Mouse (Mus musculus): ENCODE measurements around the gene B4galt1. TPM values are rescaled to one million over a fixed set of nuclear protein-coding genes. Genes with fewer than 3 reads are reported as not detected.

The B4galt1 gene
- polyA plus RNA-seq, 1 experiment from 2014 or later: 8.6 TPM

DNA sequence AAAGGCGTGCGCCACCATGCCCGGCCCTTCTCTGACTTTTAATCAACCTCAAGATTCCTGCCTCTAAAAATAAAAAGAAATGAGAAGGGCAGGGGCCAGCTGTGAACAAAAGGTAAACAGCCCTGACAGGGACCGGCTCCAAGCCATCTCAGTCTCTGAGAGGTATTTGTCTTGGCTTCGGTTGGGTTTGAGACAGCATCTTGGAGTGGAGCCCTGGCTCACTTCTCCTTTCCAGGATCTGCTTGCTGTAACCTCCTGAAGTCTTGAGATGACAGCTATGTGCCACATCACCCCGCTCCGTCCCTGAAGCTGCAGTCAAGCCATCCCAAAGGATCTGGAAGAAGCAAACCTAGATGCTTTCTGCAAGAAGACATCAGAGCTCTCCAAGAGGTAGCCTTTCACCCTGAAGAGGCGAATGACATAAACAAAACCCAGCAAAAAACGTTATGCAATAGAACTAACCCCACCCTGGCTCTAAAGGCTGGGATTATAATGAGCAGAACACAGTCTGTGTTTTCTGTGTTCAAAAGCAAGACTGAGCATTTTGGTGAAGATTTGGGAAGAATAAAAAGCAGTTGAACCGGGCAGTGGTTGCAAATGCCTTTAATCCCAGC lies 69.1 kb downstream of the B4galt1 start:
- ATAC-seq (ENCODE audit: low FRiP score, low read depth): no peak
- WGBS: 78% methylated on average over 10 of the region's 10 CpGs

DNA sequence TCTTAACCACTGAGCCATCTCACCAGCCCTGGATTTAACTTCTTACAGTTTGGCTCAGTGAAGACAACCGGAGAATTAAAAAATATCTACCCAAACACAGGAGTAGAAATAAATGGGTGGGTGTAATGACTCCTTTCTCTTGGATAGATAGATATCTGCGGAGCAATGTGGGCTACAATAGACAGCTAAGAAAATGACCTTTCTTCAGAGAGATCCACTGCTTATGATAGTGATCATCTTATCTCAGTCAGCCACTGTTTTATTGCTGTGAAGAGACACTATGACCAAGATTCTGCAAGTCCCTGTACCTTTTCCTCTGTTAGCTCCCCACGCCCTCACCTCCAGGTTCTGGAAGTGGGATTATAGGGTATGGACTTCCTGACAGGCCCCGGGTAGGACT lies 70.8 kb downstream of the B4galt1 start:
- WGBS: 94% methylated on average over 4 of the region's 4 CpGs
- H3K9me3 ChIP-seq: no peaks in the 10 kb centered on the region
- ATAC-seq (ENCODE audit: low FRiP score, low read depth): no peak

More for the DNA sequence above, 69.1 kb downstream of the B4galt1 start:
- H3K4me3 ChIP-seq: no peak overlapping the region
- H3K9me3 ChIP-seq: no peaks in the 10 kb centered on the region
- no peak overlapping the region for H3K27ac ChIP-seq (replicated peaks)
- H3K4me1 ChIP-seq (replicated peaks): no peaks in the 10 kb centered on the region
- no peaks in the 10 kb centered on the region for H3K27me3 ChIP-seq
- no peak overlapping the region for H3K4me2 ChIP-seq
- no peak overlapping the region for H3K9ac ChIP-seq
- no peaks in the 10 kb centered on the region for H3K36me3 ChIP-seq

DNA sequence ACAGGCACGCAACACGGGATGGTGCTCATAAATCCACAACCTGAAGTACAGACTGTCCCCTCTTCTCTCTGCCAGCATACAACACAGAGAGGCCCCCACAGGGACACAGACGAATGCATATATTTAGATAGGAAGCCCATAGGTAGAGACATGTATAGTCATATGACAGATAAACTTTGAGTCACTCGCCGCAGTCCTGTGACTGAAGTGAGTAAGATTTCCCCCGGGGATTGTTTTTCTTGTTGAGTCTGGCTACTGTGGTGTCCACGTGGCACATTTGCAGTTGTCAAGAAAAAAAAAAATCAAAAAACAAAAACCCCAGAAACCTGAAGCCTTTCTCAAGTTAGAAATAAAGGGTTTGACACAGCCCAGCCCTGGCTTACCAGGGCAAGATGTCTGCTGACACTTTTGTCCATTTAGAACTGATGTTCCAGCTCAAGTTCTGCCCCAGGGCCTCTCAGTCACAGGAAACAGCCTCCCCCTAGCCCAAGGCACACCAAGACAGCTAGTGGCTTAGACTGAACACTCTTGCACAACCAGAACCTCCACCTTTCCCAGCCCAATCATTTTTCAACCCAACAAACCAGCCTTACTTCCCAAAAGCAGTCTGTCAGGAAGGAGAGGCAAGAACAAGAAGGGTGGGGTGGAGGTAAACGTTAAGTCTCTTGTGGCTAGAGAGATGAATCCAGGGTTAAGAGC lies 71.9 kb downstream of the B4galt1 start:
- no peaks in the 10 kb centered on the region for H3K36me3 ChIP-seq
- no peak overlapping the region for H3K9ac ChIP-seq
- no peak overlapping the region for H3K4me3 ChIP-seq
- H3K4me1 ChIP-seq (replicated peaks): no peaks in the 10 kb centered on the region
- no peak overlapping the region for H3K4me2 ChIP-seq
- no peaks in the 10 kb centered on the region for H3K9me3 ChIP-seq
- no peak overlapping the region for H3K27ac ChIP-seq (replicated peaks)
- 73% methylated on average over 8 of the region's 8 CpGs for WGBS
- H3K27me3 ChIP-seq: no peaks in the 10 kb centered on the region
- no peak for ATAC-seq (ENCODE audit: low FRiP score, low read depth)

More for the DNA sequence above, 70.8 kb downstream of the B4galt1 start:
- Histone ChIP-seq H3K4me3 (no peak overlapping the region), H3K27ac (replicated peaks) (no peak overlapping the region), H3K4me1 (replicated peaks) (no peaks in the 10 kb centered on the region), H3K36me3 (no peaks in the 10 kb centered on the region), H3K9ac (no peak overlapping the region), H3K4me2 (no peak overlapping the region), H3K27me3 (no peaks in the 10 kb centered on the region)

DNA sequence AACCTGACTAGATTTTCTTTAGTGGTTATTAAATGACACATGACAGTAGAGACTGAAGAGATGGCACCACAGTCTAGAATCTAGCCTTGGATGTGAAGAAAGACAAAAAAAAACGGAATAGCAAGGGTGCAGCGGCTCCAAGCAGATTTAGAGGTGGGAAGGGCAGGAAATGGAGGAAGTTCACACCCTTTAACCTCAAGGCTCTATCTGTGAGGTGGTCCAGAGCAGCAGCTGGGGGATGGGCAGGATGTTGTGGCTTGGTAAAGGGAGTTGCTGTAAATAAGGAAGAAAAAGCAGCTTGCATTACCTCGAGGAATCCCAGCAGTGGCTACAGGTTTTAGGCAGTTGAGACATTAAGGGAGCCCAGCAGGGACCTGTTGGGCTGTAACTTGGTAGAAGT lies 72.7 kb downstream of the B4galt1 start:
- no peak overlapping the region for H3K9ac ChIP-seq
- H3K4me2 ChIP-seq: no peak overlapping the region
- H3K36me3 ChIP-seq: no peaks in the 10 kb centered on the region
- no peaks in the 10 kb centered on the region for H3K9me3 ChIP-seq
- H3K27me3 ChIP-seq: no peaks in the 10 kb centered on the region
- WGBS: 44% methylated on average over 3 of the region's 3 CpGs
- no peak for ATAC-seq (ENCODE audit: low FRiP score, low read depth)
- H3K4me3 ChIP-seq: no peak overlapping the region
- H3K4me1 ChIP-seq (replicated peaks): no peaks in the 10 kb centered on the region
- no peak overlapping the region for H3K27ac ChIP-seq (replicated peaks)

DNA sequence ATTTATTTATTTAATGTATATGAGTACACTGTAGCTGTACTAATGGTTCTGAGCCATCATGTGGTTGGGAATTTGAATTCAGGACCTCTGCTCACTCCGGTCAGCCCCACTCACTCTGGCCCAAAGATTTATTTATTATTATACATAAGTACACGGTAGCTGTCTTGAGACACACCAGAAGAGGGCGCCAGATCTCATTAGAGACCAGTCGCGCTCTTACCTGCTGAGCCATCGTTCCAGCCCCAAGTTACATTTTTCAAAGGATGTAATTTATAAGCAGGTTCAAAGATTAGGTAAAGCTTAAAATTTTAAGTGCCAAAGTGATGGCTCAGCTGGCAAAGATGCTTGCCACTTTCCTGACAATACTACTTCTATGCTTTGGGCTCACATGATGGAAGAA lies 75.1 kb downstream of the B4galt1 start:
- WGBS: 84% methylated on average over 6 of the region's 6 CpGs
- Histone ChIP-seq H3K9ac (no peak overlapping the region), H3K9me3 (no peaks in the 10 kb centered on the region), H3K4me1 (replicated peaks) (peaks cover 9% of the 10 kb centered on the region), H3K27me3 (no peaks in the 10 kb centered on the region), H3K27ac (replicated peaks) (no peak overlapping the region), H3K4me2 (no peak overlapping the region), H3K4me3 (no peak overlapping the region), H3K36me3 (no peaks in the 10 kb centered on the region)
- ATAC-seq (ENCODE audit: low FRiP score, low read depth): no peak

DNA sequence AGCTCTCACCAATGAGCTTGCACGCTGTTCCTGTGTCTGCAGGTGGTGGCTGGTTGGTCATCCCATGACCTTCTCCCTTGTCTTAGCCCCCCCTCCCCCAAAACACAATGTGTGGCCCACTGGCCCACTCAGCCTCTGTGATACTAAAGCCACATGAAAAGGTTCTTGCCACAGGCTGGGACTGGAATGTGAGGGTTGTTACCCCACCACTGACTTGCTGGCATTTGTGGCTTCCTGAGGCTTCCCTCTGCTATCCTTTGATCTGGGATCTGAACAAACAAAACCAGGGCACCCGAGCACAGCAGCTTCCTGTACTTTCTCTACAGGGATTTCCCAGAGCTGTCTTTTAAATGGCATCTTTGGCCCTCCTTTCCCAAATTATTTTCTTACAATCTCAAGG lies 76.7 kb downstream of the B4galt1 start:
- Histone ChIP-seq H3K9me3 (no peaks in the 10 kb centered on the region), H3K36me3 (no peaks in the 10 kb centered on the region), H3K27me3 (no peaks in the 10 kb centered on the region), H3K4me3 (no peak overlapping the region), H3K9ac (no peak overlapping the region), H3K4me2 (no peak overlapping the region), H3K27ac (replicated peaks) (no peak overlapping the region), H3K4me1 (replicated peaks) (peaks cover 9% of the 10 kb centered on the region)
- ATAC-seq (ENCODE audit: low FRiP score, low read depth): no peak
- 31% methylated on average over 2 of the region's 2 CpGs for WGBS

DNA sequence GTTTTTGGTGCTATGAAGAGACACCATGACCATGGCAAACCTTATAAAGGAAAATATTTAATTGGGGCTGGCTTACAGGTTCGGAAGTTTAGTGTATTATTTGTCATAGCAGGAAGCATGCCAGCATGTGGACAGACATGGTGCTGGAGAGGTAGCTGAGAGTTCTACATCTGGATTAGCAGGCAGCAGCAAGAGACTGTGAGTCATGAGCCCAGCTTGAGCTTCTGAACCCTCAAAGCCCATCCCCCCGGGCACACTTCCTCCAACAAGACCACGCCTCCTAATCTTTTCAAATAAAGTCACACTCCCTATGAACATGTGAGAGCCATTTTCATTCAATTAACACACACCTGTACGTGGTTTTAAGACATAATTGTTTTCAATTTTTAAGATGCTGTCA lies 77.4 kb downstream of the B4galt1 start:
- Histone ChIP-seq H3K9ac (no peak overlapping the region), H3K27me3 (no peaks in the 10 kb centered on the region), H3K4me2 (no peak overlapping the region), H3K36me3 (no peaks in the 10 kb centered on the region), H3K4me3 (no peak overlapping the region), H3K9me3 (no peaks in the 10 kb centered on the region), H3K4me1 (replicated peaks) (peaks cover 9% of the 10 kb centered on the region), H3K27ac (replicated peaks) (no peak overlapping the region)
- no peak for ATAC-seq (ENCODE audit: low FRiP score, low read depth)
- 79% methylated on average over 4 of the region's 4 CpGs for WGBS

DNA sequence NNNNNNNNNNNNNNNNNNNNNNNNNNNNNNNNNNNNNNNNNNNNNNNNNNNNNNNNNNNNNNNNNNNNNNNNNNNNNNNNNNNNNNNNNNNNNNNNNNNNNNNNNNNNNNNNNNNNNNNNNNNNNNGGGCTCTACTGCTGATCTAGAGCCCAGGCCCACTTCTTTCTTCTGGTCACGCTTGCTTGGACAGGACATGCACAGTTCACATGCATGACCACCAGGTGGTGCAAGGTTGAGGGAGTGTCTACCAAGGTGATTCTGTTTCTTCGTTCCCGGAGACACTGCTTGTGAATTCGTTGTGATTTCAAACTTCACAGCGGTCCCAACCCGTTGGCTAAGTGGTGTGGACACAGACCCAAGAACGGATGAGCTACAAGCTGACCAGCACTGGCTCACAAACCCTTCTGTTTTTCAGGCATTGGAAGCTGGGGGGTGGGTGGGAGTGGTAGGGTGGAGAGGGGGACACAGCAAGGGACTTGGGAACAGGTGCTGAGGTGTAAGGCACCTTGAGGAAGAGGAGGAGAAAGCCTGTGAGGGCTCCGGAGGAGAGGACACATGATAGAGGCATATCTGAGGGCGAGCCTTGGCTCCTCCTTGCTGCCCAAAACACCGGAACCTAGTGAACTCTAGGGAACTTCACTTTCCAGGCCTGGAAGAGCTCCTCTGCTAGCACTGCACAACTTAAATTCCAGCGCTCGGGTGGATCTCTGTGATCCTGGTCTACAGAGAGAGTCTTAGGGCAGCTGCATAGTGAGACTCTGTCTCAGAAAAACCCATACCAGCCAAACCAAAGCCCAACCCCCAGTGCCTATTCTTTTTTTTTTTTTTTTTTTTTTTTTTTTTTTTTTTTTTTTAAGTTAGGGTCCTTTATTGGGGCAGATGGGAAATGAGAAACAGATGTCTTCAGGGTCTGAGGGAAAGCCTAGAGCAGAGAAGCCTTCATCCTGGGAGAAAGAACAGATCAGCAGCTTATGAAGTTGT lies 79.2 kb downstream of the B4galt1 start:
- no peak overlapping the region for H3K9ac ChIP-seq
- no peak overlapping the region for H3K27ac ChIP-seq (replicated peaks)
- peak; percentile 57 for ATAC-seq (ENCODE audit: low FRiP score, low read depth)

DNA sequence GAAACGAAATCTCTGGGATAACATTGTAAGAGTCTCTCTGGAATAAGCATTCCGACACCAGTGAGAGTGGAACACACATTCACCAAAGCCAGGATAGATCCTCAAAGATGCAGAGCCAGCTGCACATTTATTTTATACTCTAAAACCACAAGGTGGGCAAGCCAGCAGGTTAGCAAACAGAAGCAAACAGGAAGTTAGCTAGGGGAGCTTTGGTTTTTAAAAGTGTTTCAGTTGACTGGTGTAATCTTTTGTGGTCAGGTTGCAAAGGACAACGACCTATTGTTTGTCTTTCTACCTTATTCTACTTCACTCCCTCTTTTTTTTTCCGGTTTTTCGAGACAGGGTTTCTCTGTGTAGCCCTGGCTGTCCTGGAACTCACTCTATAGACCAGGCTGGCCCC lies 93.9 kb downstream of the B4galt1 start:
- Histone ChIP-seq H3K27me3 (0 out of 2 replicates have a peak, but pooled peaks cover 3% of the 10 kb centered on the region), H3K36me3 (peaks cover 7% of the 10 kb centered on the region), H3K4me1 (replicated peaks) (peaks cover 6% of the 10 kb centered on the region), H3K9me3 (no peaks in the 10 kb centered on the region), H3K9ac (no peak overlapping the region), H3K27ac (replicated peaks) (no peak overlapping the region), H3K4me2 (no peak overlapping the region), H3K4me3 (no peak overlapping the region)
- ATAC-seq (ENCODE audit: low FRiP score, low read depth): no peak
- WGBS: 66% methylated on average over 5 of the region's 5 CpGs

More for the DNA sequence above, 79.2 kb downstream of the B4galt1 start:
- Histone ChIP-seq H3K4me3 (no peak overlapping the region), H3K27me3 (no peaks in the 10 kb centered on the region), H3K9me3 (no peaks in the 10 kb centered on the region), H3K4me2 (peak overlapping the region; percentile 38), H3K36me3 (no peaks in the 10 kb centered on the region), H3K4me1 (replicated peaks) (peaks cover 9% of the 10 kb centered on the region)
- 23% methylated on average over 12 of the region's 12 CpGs for WGBS

DNA sequence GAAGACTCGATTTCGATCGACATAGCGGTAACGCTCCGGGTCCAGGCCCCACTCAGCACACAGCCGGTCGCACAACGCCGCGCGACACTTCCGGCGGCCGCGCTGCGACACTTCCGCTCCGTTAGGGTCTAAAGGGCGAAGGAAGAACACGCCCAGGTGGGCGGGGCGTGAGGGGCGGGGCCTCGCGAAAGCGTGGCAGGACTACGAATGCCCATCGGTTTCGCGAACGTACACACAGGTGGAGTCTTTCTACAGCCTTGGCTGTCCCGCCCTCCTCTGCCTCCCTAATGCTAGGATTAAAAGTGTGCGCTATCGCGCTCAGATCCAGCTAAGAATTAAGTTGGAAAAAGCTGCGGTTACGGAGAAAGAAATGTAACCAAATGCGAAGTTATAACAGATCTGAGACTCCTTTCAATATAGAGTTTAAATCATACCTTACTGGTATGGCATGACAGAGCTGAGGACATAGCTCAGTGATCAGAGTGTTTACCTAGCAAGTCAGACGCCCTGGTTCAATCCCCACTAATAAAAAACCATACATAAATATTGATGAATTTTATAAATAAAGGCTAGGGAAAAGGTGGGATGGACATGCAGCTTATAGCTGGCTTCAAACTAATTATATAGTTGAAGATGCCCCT lies 95.9 kb downstream of the B4galt1 start, which contains the start of gene Smu1:
Gene Smu1, minus strand, starts transcription at position 144 of the 641 bp plus-strand sequence.
- H3K9me3 ChIP-seq: no peaks in the 10 kb centered on the region
- H3K4me2 ChIP-seq: peak within 1 kb of the TSS; percentile 81
- WGBS: under 1% methylated on average over 40 of the region's 40 CpGs
- peak; percentile 98 for ATAC-seq (ENCODE audit: low FRiP score, low read depth)
- H3K4me3 ChIP-seq: peak within 1 kb of the TSS; percentile 95
- peaks cover 26% of the 10 kb centered on the region for H3K36me3 ChIP-seq
- peak within 1 kb of the TSS; percentile 82 for H3K9ac ChIP-seq
- H3K27me3 ChIP-seq: 0 out of 2 replicates have a peak, but pooled peaks cover 3% of the 10 kb centered on the region
- peaks cover 6% of the 10 kb centered on the region for H3K4me1 ChIP-seq (replicated peaks)
- peak within 1 kb of the TSS; percentile 77 for H3K27ac ChIP-seq (replicated peaks)

DNA sequence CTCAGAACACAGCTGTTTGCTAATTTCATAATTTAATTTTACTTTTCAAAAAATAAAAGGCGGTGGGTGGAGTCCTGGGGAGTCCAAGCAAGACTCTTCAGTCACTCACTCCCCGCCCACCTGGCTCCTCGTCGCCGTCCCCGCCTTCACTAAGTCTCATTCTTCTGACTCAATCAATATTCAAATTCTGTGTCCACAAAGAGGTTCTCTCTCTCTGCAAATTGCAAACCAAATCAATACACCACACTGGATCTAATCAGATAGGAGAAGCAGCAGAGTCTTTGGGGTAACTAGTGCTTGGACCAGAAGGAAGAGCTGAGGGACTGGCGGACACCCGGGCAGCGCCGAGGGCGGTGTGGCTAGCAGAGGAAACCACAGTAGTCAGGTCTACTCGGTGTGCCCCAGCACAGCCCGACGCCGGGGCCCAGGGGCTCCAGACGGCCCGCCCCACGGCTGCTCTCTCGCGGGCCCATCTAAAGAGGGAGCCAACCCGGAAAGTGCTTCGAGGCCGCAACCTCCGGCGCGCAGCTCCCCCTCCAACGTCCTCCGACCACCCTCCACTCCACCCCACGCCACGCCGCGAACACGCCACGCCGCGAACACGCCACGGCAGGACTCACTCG lies 96.5 kb downstream of the B4galt1 start:
- under 1% methylated on average over 35 of the region's 39 CpGs for WGBS
- H3K36me3 ChIP-seq: peaks cover 31% of the 10 kb centered on the region

More for the DNA sequence above, 96.5 kb downstream of the B4galt1 start:
- ATAC-seq (ENCODE audit: low FRiP score, low read depth): peak; percentile 88
- peak overlapping the region; percentile 81 for H3K4me2 ChIP-seq
- peak overlapping the region; percentile 77 for H3K27ac ChIP-seq (replicated peaks)
- H3K4me1 ChIP-seq (replicated peaks): peaks cover 6% of the 10 kb centered on the region
- H3K9ac ChIP-seq: peak overlapping the region; percentile 82
- no peaks in the 10 kb centered on the region for H3K9me3 ChIP-seq
- 0 out of 2 replicates have a peak, but pooled peaks cover 3% of the 10 kb centered on the region for H3K27me3 ChIP-seq
- peak overlapping the region; percentile 95 for H3K4me3 ChIP-seq

Measured in hindbrain, embryonic 15.5 days (tissue).